Mouse (Mus musculus) testis, adult 2 months (tissue): ENCODE results near the gene Tspan17.

Source experiments
- CTCF ChIP-seq: fragments of 200-500 bp; IDR thresholded peaks from 2 replicates; pipeline ENCODE4 v1.5.1; 2012; ENCODE audit warnings: low read depth, mild to moderate bottlenecking, inconsistent platforms, low read length, moderate library complexity; ENCODE audit not compliant: control insufficient read depth, insufficient read depth, insufficient replicate concordance
- POLR2A ChIP-seq: fragments of 200-500 bp; IDR thresholded peaks from 2 replicates; pipeline ENCODE4 v1.6.1; 2012; ENCODE audit warnings: low read depth, mild to moderate bottlenecking, inconsistent platforms, low read length, moderate library complexity; ENCODE audit not compliant: control insufficient read depth

- no peak for TF ChIP-seq POLR2A
- no peak for TF ChIP-seq CTCF
Measured at GRCm38 (mm10) chr13:54794002-54794577, 4.9 kb downstream of the Tspan17 start.
